Mouse (Mus musculus) heart, postnatal 36 days (tissue): ENCODE results near the gene Aff3. TPM values are rescaled to one million over a fixed set of nuclear protein-coding genes. Genes with fewer than 3 reads are reported as not detected.

Source experiments
- DNase-seq, 2 experiments: peaks; one replicate each; pipeline ENCODE4 v3.0.0; 2021 to 2022
- intact Hi-C: fragments of 180-260 bp; cut with DNase I; formaldehyde crosslinking; loops from one replicate; pipeline ENCODE4 v1.15.1; 2025
- total RNA-seq, 2 experiments: library from RNA; stranded (reverse); gene quantifications; 2 replicates each; pipeline ENCODE4 v1.2.3; 2021

The Aff3 gene
- total RNA-seq, 2 experiments from 2014 or later, result 2.1 to 2.6 TPM

GRCm38 (mm10) chr1:38304376-38304775 is 360.4 kb downstream of the Aff3 start:
- no peak for DNase-seq
- intact Hi-C loops, result no loop called here

- DNase-seq, result no peak
- intact Hi-C loops, result no loop called here
These were observed 366.5 kb downstream of the Aff3 start for GRCm38 (mm10) chr1:38298291-38298690.

GRCm38 (mm10) chr1:38294906-38295305 is 369.8 kb downstream of the Aff3 start:
- intact Hi-C loops, result no loop called here
- no peak for DNase-seq

- no peak for DNase-seq
- intact Hi-C loops, result no loop called here
These were observed 370.4 kb downstream of the Aff3 start for GRCm38 (mm10) chr1:38294336-38294695.

GRCm38 (mm10) chr1:38293671-38294335 is 371.0 kb downstream of the Aff3 start:
- no peak for DNase-seq
- intact Hi-C loops, result no loop called here

GRCm38 (mm10) chr1:38292851-38293250 is 371.9 kb downstream of the Aff3 start:
- intact Hi-C loops, result no loop called here
- no peak for DNase-seq

GRCm38 (mm10) chr1:38291915-38292314 is 372.8 kb downstream of the Aff3 start:
- intact Hi-C loops, result no loop called here
- DNase-seq, result peak; percentile 13 to 15

- DNase-seq, result no peak
- intact Hi-C loops, result no loop called here
These were observed 373.3 kb downstream of the Aff3 start for GRCm38 (mm10) chr1:38291497-38291896.

- no peak for DNase-seq
- intact Hi-C loops, result no loop called here
These were observed 373.9 kb downstream of the Aff3 start for GRCm38 (mm10) chr1:38290881-38291280.

GRCm38 (mm10) chr1:38289891-38290290 is 374.9 kb downstream of the Aff3 start:
- no peak for DNase-seq
- intact Hi-C loops, result no loop called here

- DNase-seq, result no peak
- intact Hi-C loops, result no loop called here
These were observed 376.0 kb downstream of the Aff3 start for GRCm38 (mm10) chr1:38288716-38289115.

- DNase-seq, result no peak
- intact Hi-C loops, result no loop called here
These were observed 378.2 kb downstream of the Aff3 start for GRCm38 (mm10) chr1:38286551-38286950.

GRCm38 (mm10) chr1:38280549-38280948 is 384.2 kb downstream of the Aff3 start:
- no peak for DNase-seq
- intact Hi-C loops, result no loop called here

GRCm38 (mm10) chr1:38271312-38271711 is 393.4 kb downstream of the Aff3 start:
- intact Hi-C loops, result no loop called here

GRCm38 (mm10) chr1:38268246-38269042 is 396.3 kb downstream of the Aff3 start:
- intact Hi-C loops, result no loop called here
- no peak for DNase-seq

More at GRCm38 (mm10) chr1:38271312-38271711, 393.4 kb downstream of the Aff3 start:
- no peak for DNase-seq

GRCm38 (mm10) chr1:38263251-38263650 is 401.5 kb downstream of the Aff3 start:
- DNase-seq, result peak in 1 of 2 experiments; percentile 11
- intact Hi-C loops, result no loop called here

- intact Hi-C loops, result no loop called here
- DNase-seq, result peak; percentile 27 to 29
These were observed 402.2 kb downstream of the Aff3 start for GRCm38 (mm10) chr1:38262362-38263154.

- intact Hi-C loops, result no loop called here
- peak in 1 of 2 experiments; percentile 13 for DNase-seq
These were observed 403.7 kb downstream of the Aff3 start for GRCm38 (mm10) chr1:38261076-38261475.

- intact Hi-C loops, result loop anchor here (5.0 kb wide), 1 partner anchor 508 kb away; no protein-coding TSS in a partner anchor
- no peak for DNase-seq
These were observed 405.0 kb downstream of the Aff3 start for GRCm38 (mm10) chr1:38259541-38260338.

GRCm38 (mm10) chr1:38254426-38254825 is 410.3 kb downstream of the Aff3 start:
- intact Hi-C loops, result no loop called here
- no peak for DNase-seq

- intact Hi-C loops, result no loop called here
- DNase-seq, result no peak
These were observed 412.0 kb downstream of the Aff3 start for GRCm38 (mm10) chr1:38252766-38253079.
